Mouse (Mus musculus): ENCODE measurements around the gene Angel1. TPM values are rescaled to one million over a fixed set of nuclear protein-coding genes. Genes with fewer than 3 reads are reported as not detected.

The Angel1 gene
- 1 to 10 TPM; 4.0 to 5.7 TPM for polyA plus RNA-seq (2017; shearing (Covaris generic))

GRCm38 (mm10) chr12:86726120-86726640 is at the start of gene Angel1:
Gene Angel1, minus strand, starts transcription at chr12:86726460.
- ATAC-seq, result peak; percentile 100

- no peak for ATAC-seq
Measured at GRCm38 (mm10) chr12:86775561-86776280, 49.5 kb upstream of the Angel1 start.

- ATAC-seq, result no peak
Measured at GRCm38 (mm10) chr12:86772551-86772950, 46.3 kb upstream of the Angel1 start.

- peak; percentile 77 for ATAC-seq
Measured at GRCm38 (mm10) chr12:86771823-86772427, 45.7 kb upstream of the Angel1 start.

- no peak for ATAC-seq
Measured at GRCm38 (mm10) chr12:86770927-86771326, 44.7 kb upstream of the Angel1 start.

- ATAC-seq, result no peak
Measured at GRCm38 (mm10) chr12:86770261-86770670, 44.0 kb upstream of the Angel1 start.

- ATAC-seq, result no peak
Measured at GRCm38 (mm10) chr12:86769819-86770218, 43.6 kb upstream of the Angel1 start.

GRCm38 (mm10) chr12:86768986-86769580 is 42.8 kb upstream of the Angel1 start:
- peak; percentile 61 for ATAC-seq

GRCm38 (mm10) chr12:86767868-86768631 is 41.8 kb upstream of the Angel1 start:
- ATAC-seq, result peak; percentile 45

- no peak for ATAC-seq
Measured at GRCm38 (mm10) chr12:86766467-86766866, 40.2 kb upstream of the Angel1 start.

- no peak for ATAC-seq
Measured at GRCm38 (mm10) chr12:86764060-86764459, 37.8 kb upstream of the Angel1 start.

GRCm38 (mm10) chr12:86761036-86761435 is 34.8 kb upstream of the Angel1 start:
- ATAC-seq, result no peak

- ATAC-seq, result no peak
Measured at GRCm38 (mm10) chr12:86734319-86734810, 8.1 kb upstream of the Angel1 start, which contains the start of gene Lrrc74a. Gene Lrrc74a, plus strand, starts transcription at chr12:86734369.

GRCm38 (mm10) chr12:86725706-86726105 is 554 bp downstream of the Angel1 start:
- peak; percentile 39 for ATAC-seq

- ATAC-seq, result no peak
Measured at GRCm38 (mm10) chr12:86724300-86724699, 2.0 kb downstream of the Angel1 start.

- ATAC-seq, result no peak
Measured at GRCm38 (mm10) chr12:86721453-86721852, 4.8 kb downstream of the Angel1 start.

- no peak for ATAC-seq
Measured at GRCm38 (mm10) chr12:86719961-86720639, 6.2 kb downstream of the Angel1 start.

GRCm38 (mm10) chr12:86716962-86717361 is 9.3 kb downstream of the Angel1 start:
- no peak for ATAC-seq

- ATAC-seq, result no peak
Measured at GRCm38 (mm10) chr12:86715401-86715800, 10.9 kb downstream of the Angel1 start.

- no peak for ATAC-seq
Measured at GRCm38 (mm10) chr12:86714026-86714425, 12.2 kb downstream of the Angel1 start.

GRCm38 (mm10) chr12:86705843-86706242 is 20.4 kb downstream of the Angel1 start:
- ATAC-seq, result no peak

- ATAC-seq, result no peak
Measured at GRCm38 (mm10) chr12:86702690-86703089, 23.6 kb downstream of the Angel1 start.
